Comparison of ENCODE assay signal across 27 mouse cellular contexts in genomic region chr6:62718389-62718788, GRCm38 (mm10).
DNase-seq lines count a peak whose midpoint lies in the region; ATAC-seq lines count a peak whose summit lies in the region.
"Had no signal": no experiment of that assay in that cellular context is flagged by ENCODE, and none has a peak within 500 bp of the region (broad histone marks: within the 10 kb centered on the region; RNA-seq: fewer than 3 reads in every experiment).

No protein-coding gene starts in this region.

- no peak overlapping the region for H3K4me2 ChIP-seq in intestine, embryonic 14.5 days (ENCODE audit: low read length)
- H3K4me2 ChIP-seq in intestine, embryonic 16.5 days (ENCODE audit: low read depth, low read length) = no peak overlapping the region
- no peak overlapping the region for H3K4me2 ChIP-seq in midbrain, embryonic 15.5 days
- no peak overlapping the region for H3K4me2 ChIP-seq in midbrain, embryonic 13.5 days (replicated peaks)
- H3K4me2 ChIP-seq: embryonic facial prominence, embryonic 12.5 days; heart, embryonic 13.5 days; hindbrain, embryonic 15.5 days; limb, embryonic 13.5 days; liver, embryonic 12.5 days had no signal

- DNase-seq in embryo, embryonic 10 days (ENCODE audit: low spot score) = peak; percentile 5
- DNase-seq in embryo, embryonic 10.5 days (ENCODE audit: low spot score) = no peak
- peak; percentile 52 for DNase-seq in intestine, embryonic 14.5 days (ENCODE audit: low spot score)
- peak; percentile 2 for DNase-seq in mesoderm, embryonic 11.5 days (ENCODE audit: low read depth, low spot score)
- DNase-seq in heart, adult 11 months = no peak
- DNase-seq: adrenal gland, postnatal 10 days; cerebellum, adult 8-10 months; forebrain, postnatal 0 days; heart, postnatal 10 days; kidney, adult 11 months; kidney, postnatal 14 days; layer of hippocampus, adult 9-11 months; liver, postnatal 0 days; lung, postnatal 36 days; right cerebral cortex, postnatal 25 days; spleen, adult 18-20 months; thymus, postnatal 14 days had no signal

- H3K36me3 ChIP-seq in intestine, embryonic 14.5 days (ENCODE audit: control insufficient read depth, insufficient read depth, low read length) = no peaks in the 10 kb centered on the region
- H3K36me3 ChIP-seq in intestine, embryonic 16.5 days (ENCODE audit: control insufficient read depth, insufficient read depth, low read length) = no peaks in the 10 kb centered on the region
- no peaks in the 10 kb centered on the region for H3K36me3 ChIP-seq in midbrain, embryonic 15.5 days (replicated peaks)
- no peaks in the 10 kb centered on the region for H3K36me3 ChIP-seq in midbrain, embryonic 13.5 days
- H3K36me3 ChIP-seq: embryonic facial prominence, embryonic 12.5 days; forebrain, embryonic 10.5 days; heart, embryonic 13.5 days; hindbrain, embryonic 15.5 days; limb, embryonic 13.5 days; liver, embryonic 12.5 days had no signal

- H3K27me3 ChIP-seq in intestine, embryonic 14.5 days (replicated peaks; ENCODE audit: control insufficient read depth, insufficient read depth, low read length) = no peaks in the 10 kb centered on the region
- no peaks in the 10 kb centered on the region for H3K27me3 ChIP-seq in intestine, embryonic 16.5 days (replicated peaks; ENCODE audit: control insufficient read depth, insufficient read depth, low read length)
- no peaks in the 10 kb centered on the region for H3K27me3 ChIP-seq in midbrain, embryonic 15.5 days (replicated peaks)
- no peaks in the 10 kb centered on the region for H3K27me3 ChIP-seq in midbrain, embryonic 13.5 days
- H3K27me3 ChIP-seq: embryonic facial prominence, embryonic 12.5 days; heart, embryonic 13.5 days; hindbrain, embryonic 15.5 days; limb, embryonic 13.5 days; liver, embryonic 12.5 days; Patski had no signal

- H3K9ac ChIP-seq in intestine, embryonic 14.5 days (ENCODE audit: low read length) = no peak overlapping the region
- H3K9ac ChIP-seq in intestine, embryonic 16.5 days (ENCODE audit: low read depth, low read length) = no peak overlapping the region
- no peak overlapping the region for H3K9ac ChIP-seq in midbrain, embryonic 15.5 days
- H3K9ac ChIP-seq in midbrain, embryonic 13.5 days (replicated peaks) = no peak overlapping the region
- H3K9ac ChIP-seq: embryonic facial prominence, embryonic 12.5 days; forebrain, postnatal 0 days; heart, embryonic 13.5 days; hindbrain, embryonic 15.5 days; limb, embryonic 13.5 days; liver, embryonic 12.5 days; liver, postnatal 0 days had no signal

- WGBS in intestine, embryonic 14.5 days = 35% methylated on average over 6 of the region's 6 CpGs
- WGBS in intestine, embryonic 16.5 days = 36% methylated on average over 6 of the region's 6 CpGs
- 47% methylated on average over 6 of the region's 6 CpGs for WGBS in midbrain, embryonic 15.5 days
- 49% methylated on average over 6 of the region's 6 CpGs for WGBS in midbrain, embryonic 13.5 days

- H3K4me1 ChIP-seq in intestine, embryonic 14.5 days (replicated peaks; ENCODE audit: control insufficient read depth, insufficient read depth, low read length) = no peaks in the 10 kb centered on the region; the same call in 1 of the 2 replicates
- H3K4me1 ChIP-seq in intestine, embryonic 16.5 days (ENCODE audit: control insufficient read depth, insufficient read depth, low read length) = no peaks in the 10 kb centered on the region
- no peaks in the 10 kb centered on the region for H3K4me1 ChIP-seq in midbrain, embryonic 15.5 days
- no peaks in the 10 kb centered on the region for H3K4me1 ChIP-seq in midbrain, embryonic 13.5 days (replicated peaks)
- H3K4me1 ChIP-seq: embryonic facial prominence, embryonic 12.5 days; forebrain, embryonic 10.5 days; heart, embryonic 13.5 days; hindbrain, embryonic 15.5 days; limb, embryonic 13.5 days; liver, embryonic 12.5 days had no signal

- no peak overlapping the region for H3K4me3 ChIP-seq in intestine, embryonic 14.5 days (ENCODE audit: low read depth, low read length)
- H3K4me3 ChIP-seq in intestine, embryonic 16.5 days (ENCODE audit: low read length) = no peak overlapping the region
- H3K4me3 ChIP-seq in midbrain, embryonic 15.5 days = no peak overlapping the region
- H3K4me3 ChIP-seq in midbrain, embryonic 13.5 days (replicated peaks) = no peak overlapping the region
- H3K4me3 ChIP-seq: embryonic facial prominence, embryonic 12.5 days; forebrain, embryonic 10.5 days; heart, embryonic 13.5 days; hindbrain, embryonic 15.5 days; limb, embryonic 13.5 days; liver, embryonic 12.5 days had no signal

- peak overlapping the region; percentile 9; the same call in 1 of the 2 replicates for H3K27ac ChIP-seq in intestine, embryonic 14.5 days (ENCODE audit: low read depth)
- H3K27ac ChIP-seq in intestine, embryonic 16.5 days (ENCODE audit: low read length) = no peak overlapping the region
- H3K27ac ChIP-seq in midbrain, embryonic 15.5 days = no peak overlapping the region
- H3K27ac ChIP-seq in midbrain, embryonic 13.5 days = no peak overlapping the region
- H3K27ac ChIP-seq: embryonic facial prominence, embryonic 12.5 days; forebrain, embryonic 10.5 days; heart, embryonic 13.5 days; hindbrain, embryonic 15.5 days; limb, embryonic 13.5 days; liver, embryonic 12.5 days had no signal

- peak; percentile 60 for ATAC-seq in intestine, embryonic 14.5 days (replicated peaks; ENCODE audit: low FRiP score, low TSS enrichment, low read depth)
- no peak for ATAC-seq in intestine, embryonic 16.5 days
- ATAC-seq in midbrain, embryonic 15.5 days (replicated peaks) = peak; percentile 39; the same call in 1 of the 2 replicates
- no peak for ATAC-seq in midbrain, embryonic 13.5 days
- ATAC-seq: forebrain, postnatal 0 days; liver, embryonic 12.5 days; liver, postnatal 0 days; Patski had no signal

- H3K9me3 ChIP-seq in intestine, embryonic 14.5 days (ENCODE audit: control insufficient read depth, low read length) = no peaks in the 10 kb centered on the region
- H3K9me3 ChIP-seq in intestine, embryonic 16.5 days (ENCODE audit: control insufficient read depth, low read length) = no peaks in the 10 kb centered on the region
- no peaks in the 10 kb centered on the region for H3K9me3 ChIP-seq in midbrain, embryonic 15.5 days
- H3K9me3 ChIP-seq in midbrain, embryonic 13.5 days = no peaks in the 10 kb centered on the region
- H3K9me3 ChIP-seq: embryonic facial prominence, embryonic 12.5 days; forebrain, embryonic 10.5 days; heart, embryonic 13.5 days; hindbrain, embryonic 15.5 days; limb, embryonic 13.5 days; liver, embryonic 12.5 days had no signal

Comparison
In these comparisons a context has a peak if more than half of its experiments do, and no peak if none do; other contexts are left out.
1. DNase-seq: peak in embryo, embryonic 10 days (single experiment), intestine, embryonic 14.5 days (single experiment) and mesoderm, embryonic 11.5 days (single experiment); none in embryo, embryonic 10.5 days (single experiment) and heart, adult 11 months (single experiment).
2. ATAC-seq: peak in intestine, embryonic 14.5 days (single experiment) and midbrain, embryonic 15.5 days (single experiment); none in intestine, embryonic 16.5 days (single experiment) and midbrain, embryonic 13.5 days (single experiment).